Mouse (Mus musculus) spleen, adult 2 months (tissue): ENCODE measurements around the gene Rab26.

Source experiments
- CTCF ChIP-seq: fragments of 200-500 bp; IDR thresholded peaks from 2 replicates; pipeline ENCODE4 v1.5.1; 2011; ENCODE audit warnings: mild to moderate bottlenecking, inconsistent platforms; ENCODE audit not compliant: insufficient read depth, insufficient read length, insufficient replicate concordance; ENCODE audit errors: extremely low read depth
- POLR2A ChIP-seq: fragments of 200-500 bp; IDR thresholded peaks from 2 replicates; pipeline ENCODE4 v1.6.1; 2011; ENCODE audit warnings: low read depth, low read length, inconsistent platforms

- no peak for TF ChIP-seq POLR2A
- no peak for TF ChIP-seq CTCF
These were observed 54.6 kb downstream of the Rab26 start for GRCm38 (mm10) chr17:24479431-24479830.
